Mouse (Mus musculus) testis, adult 2 months (tissue): ENCODE results near the gene Dmbt1.

ENCODE experiments used
- CTCF ChIP-seq: fragments of 200-500 bp; IDR thresholded peaks from 2 replicates; pipeline ENCODE4 v1.5.1; 2012; ENCODE audit warnings: low read depth, mild to moderate bottlenecking, inconsistent platforms, low read length, moderate library complexity; ENCODE audit not compliant: control insufficient read depth, insufficient read depth, insufficient replicate concordance
- POLR2A ChIP-seq: fragments of 200-500 bp; IDR thresholded peaks from 2 replicates; pipeline ENCODE4 v1.6.1; 2012; ENCODE audit warnings: low read depth, mild to moderate bottlenecking, inconsistent platforms, low read length, moderate library complexity; ENCODE audit not compliant: control insufficient read depth

- no peak for TF ChIP-seq CTCF
- TF ChIP-seq POLR2A = no peak
These were observed 20.0 kb upstream of the Dmbt1 start for GRCm38 (mm10) chr7:131011901-131012300.
